Mouse (Mus musculus) left cerebral cortex, adult 18-20 months (tissue): ENCODE data around the gene Slco3a1. TPM values are rescaled to one million over a fixed set of nuclear protein-coding genes. Genes with fewer than 3 reads are reported as not detected.
A peak's percentile ranks its signal among the peaks of the same experiment; 100 is the strongest.

Source experiments
- DNase-seq, 2 experiments: peaks; one replicate each; pipeline ENCODE4 v3.0.0; 2021 to 2022; ENCODE audit warnings: low spot score in 2 of 2, mixed read lengths in 1 of 2
- total RNA-seq, 2 experiments: library from RNA; stranded (reverse); gene quantifications; 2 replicates each; pipeline ENCODE4 v1.2.3; 2021

Gene Slco3a1
- total RNA-seq, 2 experiments from 2014 or later = 43.2 to 47.2 TPM

- DNase-seq = no peak
Measured at GRCm38 (mm10) chr7:74353707-74354468, 200.7 kb downstream of the Slco3a1 start.

GRCm38 (mm10) chr7:74353240-74353639 is 201.3 kb downstream of the Slco3a1 start:
- no peak for DNase-seq

GRCm38 (mm10) chr7:74348318-74348890 is 206.2 kb downstream of the Slco3a1 start:
- DNase-seq = no peak

DNA sequence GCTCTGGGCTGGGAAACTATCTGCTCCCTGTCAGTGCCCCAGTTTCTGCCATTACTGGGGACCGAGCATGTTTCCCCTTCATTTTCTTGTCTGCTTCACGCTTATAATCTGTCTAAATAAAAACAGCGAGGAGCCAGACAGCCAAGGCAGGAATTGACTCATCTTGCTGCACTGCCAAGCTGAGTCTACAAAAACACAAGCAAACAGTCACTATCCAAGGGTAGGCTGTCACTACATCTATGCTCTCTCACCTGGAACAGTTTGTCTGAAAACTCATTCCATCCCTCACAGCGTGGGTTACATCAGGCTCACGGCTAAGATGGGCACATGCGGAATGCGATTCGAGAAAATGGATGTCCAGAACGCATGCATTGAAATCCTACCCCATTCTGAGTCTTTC is 207.6 kb downstream of the Slco3a1 start:
- no peak for DNase-seq

DNA sequence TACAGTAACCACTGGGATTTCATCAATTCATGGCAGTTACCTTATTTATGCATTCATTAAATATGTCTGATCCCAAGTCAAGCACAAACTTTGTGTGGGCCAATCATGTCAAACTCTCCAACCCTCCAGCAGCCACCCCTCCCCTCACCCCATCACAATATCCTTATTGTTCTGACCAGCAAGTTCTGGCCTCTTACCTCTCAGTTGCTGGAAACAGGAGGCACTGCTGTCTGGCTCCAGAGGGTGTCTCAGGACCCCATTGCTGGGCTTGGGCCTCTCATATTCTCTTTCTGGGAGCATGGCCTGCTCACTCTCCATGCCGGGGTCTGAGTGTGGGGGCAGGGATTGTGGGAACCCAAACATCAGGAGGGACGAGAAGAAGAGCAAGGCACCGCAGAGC is 208.1 kb downstream of the Slco3a1 start:
- no peak for DNase-seq

DNA sequence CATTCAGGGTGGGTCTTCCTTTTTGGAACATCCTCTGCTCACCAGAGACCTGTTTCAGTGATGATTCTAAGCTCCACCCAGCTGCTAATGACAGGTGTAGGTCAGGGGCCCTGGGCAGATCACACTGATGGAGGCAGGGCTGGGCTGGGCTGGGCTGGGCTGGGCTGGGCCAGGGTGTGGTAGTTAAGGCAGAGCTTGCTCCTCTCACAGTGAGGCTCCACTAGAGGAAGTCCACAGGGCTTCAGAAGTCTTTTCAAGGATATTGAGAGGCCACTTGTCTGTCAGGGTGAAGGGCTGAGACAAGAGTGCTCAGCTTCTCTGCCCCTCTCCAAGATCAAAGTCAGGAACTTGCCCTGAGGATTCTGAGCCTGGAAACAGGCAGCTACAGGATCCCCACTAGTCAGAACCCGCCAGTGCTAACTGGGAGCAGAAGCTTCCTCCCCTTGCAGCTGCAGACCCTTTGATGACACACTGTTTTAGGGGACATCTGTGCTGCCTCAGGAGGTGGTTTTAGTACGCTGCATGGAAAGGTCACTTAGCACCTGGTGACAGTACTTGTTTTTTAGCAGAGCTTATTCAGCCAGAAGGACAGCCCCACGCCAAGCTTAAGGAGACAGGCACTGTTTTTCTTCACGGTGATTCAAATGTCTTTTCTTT is 213.3 kb downstream of the Slco3a1 start:
- DNase-seq = no peak

DNA sequence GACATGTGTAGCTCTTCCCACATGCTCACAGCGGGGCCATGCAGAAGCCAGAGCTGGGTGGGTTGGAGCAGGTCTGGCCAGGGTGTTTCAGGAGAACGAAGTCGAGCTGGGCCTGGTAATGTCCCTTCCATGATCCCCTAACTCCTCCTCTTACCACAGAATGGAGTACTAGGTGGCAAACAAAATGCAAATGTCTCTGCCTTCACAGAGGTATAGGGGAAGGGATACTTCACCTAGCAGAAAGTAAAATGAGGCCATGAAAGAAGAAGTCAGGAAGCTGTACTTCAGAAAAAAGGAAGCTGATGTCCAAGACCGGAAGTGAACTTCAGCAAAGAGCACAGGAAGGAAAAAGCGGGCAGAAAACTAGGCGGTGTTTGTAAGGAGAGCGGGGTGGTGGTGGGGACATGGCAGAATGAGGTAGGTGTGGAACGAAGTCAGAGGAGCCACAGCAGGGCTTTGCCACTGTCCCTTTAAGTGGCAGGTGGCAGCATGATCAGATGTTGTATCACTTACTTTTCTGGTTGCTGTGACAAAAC is 214.1 kb downstream of the Slco3a1 start:
- DNase-seq = no peak

- DNase-seq = no peak
Measured at GRCm38 (mm10) chr7:74337677-74338420, 216.7 kb downstream of the Slco3a1 start.

- DNase-seq = no peak
Measured at GRCm38 (mm10) chr7:74332323-74332722, 222.3 kb downstream of the Slco3a1 start.

DNA sequence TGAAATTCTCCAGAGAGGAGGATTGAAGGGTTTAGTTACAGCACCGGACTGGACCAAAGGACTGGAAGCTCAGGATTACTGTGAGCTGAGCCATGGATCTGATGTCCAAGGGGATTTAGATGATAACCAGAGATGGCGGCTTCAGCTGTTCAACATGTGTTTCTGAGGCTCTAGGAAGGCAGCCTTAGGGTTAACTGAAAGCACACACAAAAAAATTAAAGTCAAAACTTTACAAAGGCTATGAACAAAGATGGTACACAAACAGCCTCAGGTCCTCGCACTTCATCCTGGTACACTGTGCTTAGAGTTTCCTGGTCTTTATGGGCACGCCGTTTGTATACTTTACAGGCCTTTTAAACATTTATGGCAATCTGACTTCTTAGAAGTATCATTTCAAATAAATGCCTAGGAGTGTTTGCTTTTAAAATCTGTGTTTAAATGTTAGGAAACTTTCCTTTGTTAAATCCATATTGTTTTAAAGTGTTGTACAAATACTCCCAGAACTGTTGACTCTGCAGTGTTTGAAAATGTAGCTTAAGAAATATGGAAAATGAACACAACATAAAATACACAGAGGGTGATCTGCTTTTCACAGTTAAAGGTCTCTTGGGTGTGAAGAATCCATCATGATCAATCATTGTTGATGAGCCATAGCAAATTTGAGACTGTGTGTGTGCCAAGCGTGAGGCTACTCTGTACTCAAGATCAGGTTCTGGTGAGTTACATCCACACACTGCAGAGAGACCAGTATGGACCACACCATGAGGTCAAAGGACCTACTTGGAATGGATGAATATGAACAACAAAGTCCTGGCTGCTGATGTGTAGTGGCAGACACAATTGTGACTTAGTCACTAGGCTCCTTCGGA is 223.5 kb downstream of the Slco3a1 start:
- no peak for DNase-seq

DNA sequence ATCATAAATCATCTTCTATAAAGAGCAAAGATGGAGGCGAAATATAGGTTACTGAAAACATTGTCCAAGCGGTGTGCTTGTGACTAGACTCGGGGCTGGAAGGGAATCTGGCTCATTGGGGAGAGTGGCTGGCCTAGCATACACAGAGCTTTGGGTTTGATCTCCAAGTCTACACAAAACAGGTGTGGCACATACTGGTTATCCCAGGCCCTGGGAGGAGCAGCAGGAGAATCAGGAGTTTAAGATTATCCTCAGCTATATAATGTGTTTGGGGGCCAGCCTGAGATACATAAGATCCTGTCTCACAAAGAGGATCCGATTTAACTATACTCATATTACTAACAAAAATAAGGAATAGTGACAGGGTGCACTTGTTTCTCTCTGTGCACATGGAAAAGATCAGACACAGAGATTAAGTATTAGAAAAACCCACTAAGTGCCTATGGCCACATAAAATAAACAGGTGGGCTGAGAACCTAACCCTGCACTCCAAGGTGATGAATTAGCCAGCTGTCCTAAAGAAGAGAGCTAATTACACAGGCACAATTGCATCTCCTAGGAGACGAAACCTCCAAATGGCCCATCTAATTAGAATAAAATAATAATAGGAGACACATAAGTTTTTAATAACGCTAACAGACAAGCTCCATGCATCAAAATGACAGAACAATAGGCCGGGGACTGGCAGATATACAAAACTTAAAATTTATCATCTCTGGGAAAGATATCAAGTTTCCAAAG is 224.3 kb downstream of the Slco3a1 start:
- DNase-seq = no peak

- DNase-seq = no peak
Measured at GRCm38 (mm10) chr7:74329004-74329403, 225.6 kb downstream of the Slco3a1 start.

DNA sequence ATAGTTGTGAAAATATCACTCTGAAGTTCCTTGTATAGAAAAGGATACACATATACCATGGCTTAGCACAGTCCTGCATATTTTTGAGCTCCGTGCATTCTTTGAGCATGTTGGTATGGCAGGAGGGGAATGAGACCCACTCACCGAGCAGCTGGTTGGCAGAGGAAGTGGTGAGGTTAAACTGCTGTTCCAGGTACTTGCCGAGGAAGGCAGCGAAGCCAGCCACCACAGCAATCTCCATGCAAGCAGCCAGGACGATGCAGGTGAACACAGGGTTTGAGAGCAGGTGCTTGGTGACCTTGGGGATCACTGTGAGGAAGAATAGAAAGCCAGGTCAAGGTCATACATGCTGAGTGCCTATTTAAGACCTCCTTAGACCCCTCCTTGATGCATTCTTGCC is 226.9 kb downstream of the Slco3a1 start:
- no peak for DNase-seq

- DNase-seq = peak; percentile 14 to 42
Measured at GRCm38 (mm10) chr7:74325052-74325451, 229.5 kb downstream of the Slco3a1 start.

DNA sequence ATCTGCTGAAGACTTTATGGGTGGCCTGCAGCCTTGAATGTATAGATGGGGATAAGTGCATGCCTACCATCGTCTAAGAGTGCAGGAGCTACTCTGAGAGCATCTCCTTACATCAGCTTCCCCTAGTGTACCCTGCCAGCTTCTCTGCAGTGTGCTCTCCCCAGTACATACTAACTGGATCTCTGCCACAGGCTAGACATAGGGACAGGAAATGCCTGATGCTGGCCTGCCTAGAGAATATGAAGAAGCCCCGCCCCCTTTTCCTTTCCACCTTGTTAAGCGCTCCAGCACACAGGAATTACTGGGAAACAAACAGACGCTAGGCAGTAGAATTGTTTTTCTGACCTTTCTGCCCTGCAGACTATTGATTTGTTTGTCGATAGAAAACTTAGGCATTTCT is 230.9 kb downstream of the Slco3a1 start:
- DNase-seq = no peak

- no peak for DNase-seq
Measured at GRCm38 (mm10) chr7:74323194-74323593, 231.4 kb downstream of the Slco3a1 start.

- no peak for DNase-seq
Measured at GRCm38 (mm10) chr7:74320635-74321034, 233.9 kb downstream of the Slco3a1 start.

GRCm38 (mm10) chr7:74315836-74316435 is 238.6 kb downstream of the Slco3a1 start:
- no peak for DNase-seq

GRCm38 (mm10) chr7:74314276-74314675 is 240.3 kb downstream of the Slco3a1 start:
- DNase-seq = no peak
